Mouse (Mus musculus) CH12.LX (cell line): ENCODE data around the gene Hsdl1. TPM values are rescaled to one million over a fixed set of nuclear protein-coding genes. Genes with fewer than 3 reads are reported as not detected.
A peak's percentile ranks its signal among the peaks of the same experiment; 100 is the strongest.

Source experiments
- DNase-seq: peaks from one replicate; pipeline ENCODE4 v3.0.0-alpha.2; 2013; ENCODE audit errors: extremely low read depth
- H3K27ac ChIP-seq: 2 replicates; pipeline ENCODE4 v1.5.1; 2012; ENCODE audit warnings: low read depth, mild to moderate bottlenecking, control low read depth, moderate library complexity; ENCODE audit not compliant: insufficient read depth
- H3K27me3 ChIP-seq: replicated peaks from 2 replicates; pipeline ENCODE3; 2012; ENCODE audit warnings: inconsistent platforms
- H3K36me3 ChIP-seq, 2 experiments: replicated peaks in 1 of 2; 2 replicates each; pipeline versions ENCODE3 to v1.6.1; 2012; ENCODE audit warnings: inconsistent platforms in 1 of 2, low read length in 1 of 2, mild to moderate bottlenecking in 1 of 2, mixed read lengths in 1 of 2, moderate library complexity in 1 of 2; ENCODE audit not compliant: control insufficient read depth in 1 of 2, insufficient read depth in 1 of 2
- H3K4me1 ChIP-seq, 2 experiments: 2 replicates each; pipeline ENCODE4 v1.6.1; 2012; ENCODE audit warnings: inconsistent platforms in 1 of 2, moderate library complexity in 1 of 2; ENCODE audit not compliant: insufficient read depth in 2 of 2, control insufficient read depth in 1 of 2
- H3K4me2 ChIP-seq: 2 replicates; pipeline ENCODE4 v1.6.1; 2012; ENCODE audit warnings: low read depth, mild to moderate bottlenecking, control low read depth; ENCODE audit not compliant: poor library complexity, insufficient read depth, severe bottlenecking
- H3K4me3 ChIP-seq, 3 experiments: fragments of 150-350 bp in 1 of 3; sonication (generic) in 1 of 3; replicated peaks in 1 of 3; 2 replicates each; pipeline versions ENCODE3 to v1.5.1; 2011 to 2012; ENCODE audit warnings: low read depth in 2 of 3, low read length in 2 of 3, mild to moderate bottlenecking in 2 of 3, moderate library complexity in 2 of 3, control low read depth in 1 of 3, improper control_type of control experiment in 1 of 3, inconsistent platforms in 1 of 3, mixed read lengths in 1 of 3; ENCODE audit not compliant: poor library complexity in 1 of 3
- H3K79me2 ChIP-seq: replicated peaks from 2 replicates; pipeline ENCODE4 v1.6.1; 2012; ENCODE audit warnings: mild to moderate bottlenecking, moderate library complexity; ENCODE audit not compliant: control insufficient read depth, poor library complexity, insufficient read depth, severe bottlenecking; ENCODE audit errors: extremely low read depth
- H3K9ac ChIP-seq: 2 replicates; pipeline ENCODE4 v1.6.1; 2012; ENCODE audit warnings: low read depth, mild to moderate bottlenecking, control low read depth, moderate library complexity; ENCODE audit not compliant: insufficient read depth
- H3K9me3 ChIP-seq: replicated peaks from 2 replicates; pipeline ENCODE3; 2012; ENCODE audit warnings: low read length, inconsistent platforms, mixed read lengths
- E2F4 ChIP-seq: IDR thresholded peaks from 2 replicates; pipeline ENCODE4 v1.6.1; 2011; ENCODE audit warnings: low read depth, low read length, improper control_type of control experiment; ENCODE audit not compliant: insufficient replicate concordance
- GABPA ChIP-seq: IDR thresholded peaks from 2 replicates; pipeline ENCODE4 v1.6.1; 2012; ENCODE audit warnings: low read depth, low read length, improper control_type of control experiment, inconsistent platforms; ENCODE audit not compliant: insufficient replicate concordance
- IRF4 ChIP-seq: IDR thresholded peaks from 2 replicates; pipeline ENCODE4 v1.6.1; 2014; ENCODE audit warnings: low read depth, mild to moderate bottlenecking, inconsistent platforms, low read length, improper control_type of control experiment
- MEF2A ChIP-seq: IDR thresholded peaks from 2 replicates; pipeline ENCODE4 v1.6.1; 2014; ENCODE audit warnings: low read depth, mild to moderate bottlenecking, inconsistent platforms, low read length, improper control_type of control experiment, borderline replicate concordance
- RCOR1 ChIP-seq: conservative IDR thresholded peaks from 2 replicates; pipeline ENCODE4 v1.6.1; 2012; ENCODE audit warnings: low read depth, mild to moderate bottlenecking, inconsistent platforms, low read length, improper control_type of control experiment
- SMC3 ChIP-seq: IDR thresholded peaks from 2 replicates; pipeline ENCODE4 v1.6.1; 2011; ENCODE audit warnings: low read depth, low read length, improper control_type of control experiment
- TBP ChIP-seq: conservative IDR thresholded peaks from 2 replicates; pipeline ENCODE4 v1.6.1; 2011; ENCODE audit warnings: low read depth, low read length, improper control_type of control experiment
- TCF12 ChIP-seq: IDR thresholded peaks from 2 replicates; pipeline ENCODE4 v1.6.1; 2014; ENCODE audit warnings: low read depth, mild to moderate bottlenecking, inconsistent platforms, low read length, improper control_type of control experiment
- USF1 ChIP-seq: IDR thresholded peaks from 2 replicates; pipeline ENCODE4 v1.6.1; 2014; ENCODE audit warnings: low read depth, mild to moderate bottlenecking, inconsistent platforms, low read length, improper control_type of control experiment
- ZMIZ1 ChIP-seq: IDR thresholded peaks from 2 replicates; pipeline ENCODE4 v1.6.1; 2012; ENCODE audit warnings: low read depth, mild to moderate bottlenecking, inconsistent platforms, low read length, improper control_type of control experiment
- dilution Hi-C: fragments of 300-500 bp; cut with MboI; formaldehyde crosslinking; loops from 2 replicates; pipeline ENCODE4 v1.14.3; 2020; ENCODE audit warnings: low sequenced_read_pairs; ENCODE audit not compliant: extremely low pct_unique_long_range_greater_than_20kb, extremely low pct_ligation_motif_present
- in situ Hi-C: fragments of 300-500 bp; cut with MboI; formaldehyde crosslinking; loops from 3 replicates; pipeline ENCODE4 v1.14.3; 2019; ENCODE audit warnings: low sequenced_read_pairs, low pct_ligation_motif_present, low pct_unique_long_range_greater_than_20kb, mixed read lengths
- polyA plus RNA-seq: library from polyadenylated mRNA; unstranded; fragments of >175 nt; gene quantifications from 2 replicates; pipeline ENCODE4 v1.2.1, GENCODE M21; 2012; ENCODE audit warnings: low read depth; ENCODE audit not compliant: insufficient read length
- total RNA-seq, 2 experiments: library from RNA; depleted of rRNA; stranded (reverse); fragments of 300-350 nt in 1 of 2; fragments of >200 nt in 1 of 2; gene quantifications; 2 replicates each; pipeline ENCODE4 v1.2.3; 2012 to 2014

Hsdl1 gene
- total and polyA plus RNA-seq, 3 experiments, result 5.7 to 13.6 (median 8.2) TPM

GRCm38 (mm10) chr8:119574437-119575365 lies at the start of gene Hsdl1, which contains the start of gene Dnaaf1 (continued):
- 0 out of 2 replicates have a peak, but pooled peaks have one; percentile 23 for TF ChIP-seq RCOR1

- Histone ChIP-seq H3K79me2 (no peaks in the 10 kb centered on the region), H3K4me2 (no peak overlapping the region), H3K27ac (no peak overlapping the region)
- TF ChIP-seq SMC3, result no peak
- no peak for TF ChIP-seq IRF4
- no peak for TF ChIP-seq RCOR1
- no peak for TF ChIP-seq ZMIZ1
- TF ChIP-seq GABPA, result no peak
- no peak for TF ChIP-seq TCF12
- no peak for TF ChIP-seq E2F4
- TF ChIP-seq, all 38 proteins: peak for 0
- Histone ChIP-seq H3K9ac (no peak overlapping the region), H3K4me1 (peaks cover 2 to 5% of the 10 kb centered on the region in 2 experiments; a peak in 2 of 4 replicates), H3K36me3 (no peaks in the 10 kb centered on the region), H3K27me3 (peaks cover 75% of the 10 kb centered on the region), H3K4me3 (no peak overlapping the region), H3K9me3 (no peaks in the 10 kb centered on the region)
- in situ Hi-C loops (no loop called here), dilution Hi-C loops (no loop called here)
- DNase-seq, result no peak
These were observed 48.8 kb upstream of the Hsdl1 start for GRCm38 (mm10) chr8:119623744-119624143.

GRCm38 (mm10) chr8:119623061-119623460 lies 48.1 kb upstream of the Hsdl1 start:
- Histone ChIP-seq H3K9ac (no peak overlapping the region), H3K9me3 (no peaks in the 10 kb centered on the region), H3K4me2 (no peak overlapping the region), H3K27ac (no peak overlapping the region), H3K4me3 (no peak overlapping the region), H3K4me1 (peaks cover 2 to 9% of the 10 kb centered on the region in 2 experiments; a peak in 3 of 4 replicates), H3K36me3 (no peaks in the 10 kb centered on the region), H3K27me3 (peaks cover 78% of the 10 kb centered on the region), H3K79me2 (no peaks in the 10 kb centered on the region)
- dilution Hi-C loops, result no loop called here
- no peak for TF ChIP-seq SMC3
- TF ChIP-seq GABPA, result no peak
- no peak for TF ChIP-seq TBP
- TF ChIP-seq USF1, result no peak
- TF ChIP-seq MEF2A, result no peak
- in situ Hi-C loops, result no loop called here
- no peak for DNase-seq
